Mouse (Mus musculus) cerebellum, adult 2 months (tissue): ENCODE measurements at regions not wholly inside any gene's neighbourhood (a gene's known extent, or its start where the extent isn't known, plus 50 kb on each side); places are given as distances from the start of the nearest gene placed in this dataset.

Source experiments
- DNase-seq, 2 experiments: peaks; one replicate each; pipeline ENCODE4 v3.0.0; 2021
- H3K27ac ChIP-seq: fragments of 200-500 bp; 2 replicates; pipeline ENCODE4 v1.5.1; 2012; ENCODE audit warnings: low read length, control low read depth, inconsistent platforms; ENCODE audit not compliant: insufficient read depth
- H3K27me3 ChIP-seq: fragments of 200-500 bp; 2 replicates; pipeline ENCODE4 v1.6.1; 2012; ENCODE audit warnings: inconsistent platforms, mild to moderate bottlenecking, low read length, moderate library complexity; ENCODE audit not compliant: control insufficient read depth, insufficient read depth
- H3K4me1 ChIP-seq: fragments of 200-500 bp; 2 replicates; pipeline ENCODE4 v1.6.1; 2011; ENCODE audit warnings: low read length; ENCODE audit not compliant: control insufficient read depth, insufficient read depth
- H3K4me3 ChIP-seq: fragments of 200-500 bp; replicated peaks from 2 replicates; pipeline ENCODE3; 2011; ENCODE audit warnings: mild to moderate bottlenecking, low read depth, low read length, control low read depth; ENCODE audit not compliant: insufficient read depth
- CTCF ChIP-seq: fragments of 200-500 bp; IDR thresholded peaks from 2 replicates; pipeline ENCODE4 v1.5.1; 2011; ENCODE audit warnings: low read depth, mild to moderate bottlenecking, control low read depth, low read length, moderate library complexity, borderline replicate concordance; ENCODE audit not compliant: insufficient read depth
- POLR2A ChIP-seq: fragments of 200-500 bp; IDR thresholded peaks from 2 replicates; pipeline ENCODE4 v1.6.1; 2011; ENCODE audit warnings: low read length, control low read depth, borderline replicate concordance; ENCODE audit not compliant: insufficient read depth
- WGBS: fragments of 180-500 bp; shearing (Covaris S2); methylation state at CpG from one replicate; pipeline ENCODE4 v1.1.7; 2018; 5-methylcytosine and 5-hydroxymethylcytosine counted together

DNA sequence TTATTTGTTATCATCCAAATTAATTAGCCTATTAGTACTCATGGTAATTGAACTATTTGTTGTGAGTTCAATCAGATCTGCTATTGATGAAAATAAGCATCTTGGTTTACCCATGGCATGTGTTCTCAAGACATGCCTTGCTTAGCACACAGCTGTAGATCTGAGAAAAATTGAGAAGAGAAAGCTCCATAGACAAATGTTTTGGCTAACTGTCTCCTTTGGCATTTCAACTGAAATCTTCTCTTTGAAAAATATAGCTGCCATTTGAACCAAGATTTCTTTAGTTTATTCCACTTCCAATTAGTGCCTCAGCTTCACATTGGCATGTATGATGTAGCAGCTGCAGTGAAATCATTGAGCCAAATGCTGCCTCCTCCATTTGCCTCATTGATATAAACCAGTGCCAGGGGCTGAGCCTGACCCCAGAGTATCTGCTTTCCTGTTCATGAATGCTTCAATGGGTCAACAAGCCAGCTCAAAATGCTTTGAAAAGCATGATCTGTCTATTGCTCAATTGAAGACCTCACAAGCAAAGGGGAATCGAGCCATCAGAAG lies 126.1 kb upstream of the Pter start:
- WGBS = 41% methylated on average over 1 of the region's 1 CpGs
- DNase-seq = no peak
- Histone ChIP-seq H3K4me3 (no peak overlapping the region), H3K27me3 (no peaks in the 10 kb centered on the region), H3K4me1 (no peaks in the 10 kb centered on the region), H3K27ac (no peak overlapping the region)
- TF ChIP-seq CTCF (no peak), POLR2A (no peak)

DNA sequence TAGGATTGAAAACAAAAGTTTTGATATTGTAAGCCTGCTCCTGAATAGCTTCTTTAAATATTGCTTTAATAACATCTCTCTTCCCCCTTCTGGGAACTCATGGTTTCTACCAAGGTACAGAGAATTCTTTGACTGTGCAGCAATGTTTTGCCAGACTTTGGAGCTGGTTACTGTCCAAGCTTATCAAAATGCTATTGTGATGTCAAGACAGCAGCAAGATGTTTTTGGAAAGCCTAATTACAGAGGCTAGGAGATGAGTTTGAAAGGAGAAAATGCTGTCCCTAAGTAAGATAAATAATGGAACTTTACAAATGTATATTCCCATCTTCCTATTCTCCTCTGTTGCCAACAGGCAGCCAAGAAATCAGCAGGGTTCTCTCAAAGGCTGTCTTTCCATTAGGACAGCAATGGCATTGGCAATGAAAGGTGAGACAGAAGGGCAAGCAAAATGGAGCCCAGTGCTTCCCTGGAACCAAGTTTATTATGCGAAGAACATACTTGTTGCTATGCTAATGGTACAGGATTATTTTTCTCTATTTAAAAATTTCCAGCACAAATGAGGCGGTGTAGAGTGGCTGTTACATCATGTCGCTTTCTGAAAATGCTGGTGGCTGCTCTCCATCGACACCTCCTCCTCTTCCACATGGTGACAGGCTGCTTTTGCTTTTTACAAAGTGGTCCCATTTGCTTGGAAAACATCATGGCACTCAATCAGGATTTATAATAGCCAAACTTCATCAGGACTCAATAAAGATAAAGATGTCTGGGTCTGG lies 124.5 kb upstream of the Pter start:
- H3K27me3 ChIP-seq = no peaks in the 10 kb centered on the region
- 60% methylated on average over 4 of the region's 4 CpGs for WGBS
- no peak overlapping the region for H3K4me3 ChIP-seq
- TF ChIP-seq POLR2A = no peak
- TF ChIP-seq CTCF = no peak
- no peak for DNase-seq
- H3K27ac ChIP-seq = no peak overlapping the region
- H3K4me1 ChIP-seq = no peaks in the 10 kb centered on the region

DNA sequence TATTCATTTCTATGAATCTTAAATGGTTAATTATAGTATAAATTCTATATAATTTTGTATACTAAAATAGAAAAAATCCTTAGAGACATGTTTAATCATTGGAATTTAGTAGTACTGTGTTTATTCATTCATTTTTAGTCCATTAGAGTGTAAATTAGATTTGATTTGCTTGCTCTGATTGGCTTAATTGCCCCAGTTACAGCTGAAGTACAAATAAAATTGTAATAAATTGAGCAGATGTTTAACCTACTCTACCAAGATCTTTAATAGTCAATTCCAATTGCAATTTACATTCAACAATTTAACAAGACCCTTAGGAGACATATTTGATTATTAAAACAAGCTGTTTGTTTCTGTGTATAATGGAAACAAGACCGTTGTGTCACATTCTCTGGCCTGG lies 121.2 kb upstream of the Pter start:
- Histone ChIP-seq H3K27ac (no peak overlapping the region), H3K4me3 (no peak overlapping the region), H3K27me3 (no peaks in the 10 kb centered on the region), H3K4me1 (no peaks in the 10 kb centered on the region)
- no peak for DNase-seq
- 96% methylated on average over 1 of the region's 1 CpGs for WGBS
- TF ChIP-seq CTCF = no peak
- TF ChIP-seq POLR2A = no peak

DNA sequence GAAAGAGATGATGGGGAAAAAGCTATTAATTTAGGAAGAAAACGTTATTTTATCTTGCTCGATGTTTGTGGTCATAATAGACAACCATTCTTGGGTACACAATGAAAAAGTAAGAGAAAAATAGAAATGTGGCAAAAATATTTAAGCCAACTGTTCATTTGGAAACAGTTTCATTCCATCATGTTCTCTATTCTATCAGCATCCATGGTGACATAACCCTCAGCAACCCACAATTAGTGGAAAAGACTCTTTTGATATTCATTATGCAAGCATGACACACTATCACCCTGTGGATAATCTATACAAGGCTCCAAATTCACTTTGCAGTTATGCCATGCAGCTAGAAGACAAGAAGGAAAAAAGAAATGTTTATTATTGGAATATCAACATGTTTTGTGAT lies 118.7 kb upstream of the Pter start:
- Histone ChIP-seq H3K27ac (no peak overlapping the region), H3K4me1 (no peaks in the 10 kb centered on the region), H3K27me3 (no peaks in the 10 kb centered on the region), H3K4me3 (no peak overlapping the region)
- no peak for DNase-seq
- TF ChIP-seq POLR2A (no peak), CTCF (no peak)
- 77% methylated on average over 2 of the region's 2 CpGs for WGBS

DNA sequence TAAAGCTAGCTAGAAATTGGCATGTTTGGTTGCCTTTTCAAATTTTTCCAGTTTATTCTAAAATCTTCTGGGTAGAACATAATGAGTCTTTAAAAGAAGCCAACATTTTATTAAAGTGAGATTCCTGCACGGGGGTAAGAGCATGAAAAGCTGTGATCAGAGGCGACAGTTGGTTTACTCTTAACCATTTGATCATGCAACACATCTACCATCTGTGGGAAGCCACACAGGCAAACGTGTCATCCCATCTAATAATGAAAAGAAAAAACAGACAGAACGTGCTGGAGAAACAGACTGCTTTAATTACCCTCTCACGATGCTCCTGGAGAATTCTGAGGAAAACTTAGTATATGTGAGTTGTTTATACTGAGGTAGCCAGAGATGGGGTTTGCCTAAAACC lies 115.4 kb upstream of the Pter start:
- no peaks in the 10 kb centered on the region for H3K27me3 ChIP-seq
- TF ChIP-seq CTCF (no peak), POLR2A (no peak)
- no peak for DNase-seq
- 48% methylated on average over 5 of the region's 5 CpGs for WGBS
- H3K4me3 ChIP-seq = no peak overlapping the region
- H3K27ac ChIP-seq = no peak overlapping the region
- H3K4me1 ChIP-seq = no peaks in the 10 kb centered on the region

DNA sequence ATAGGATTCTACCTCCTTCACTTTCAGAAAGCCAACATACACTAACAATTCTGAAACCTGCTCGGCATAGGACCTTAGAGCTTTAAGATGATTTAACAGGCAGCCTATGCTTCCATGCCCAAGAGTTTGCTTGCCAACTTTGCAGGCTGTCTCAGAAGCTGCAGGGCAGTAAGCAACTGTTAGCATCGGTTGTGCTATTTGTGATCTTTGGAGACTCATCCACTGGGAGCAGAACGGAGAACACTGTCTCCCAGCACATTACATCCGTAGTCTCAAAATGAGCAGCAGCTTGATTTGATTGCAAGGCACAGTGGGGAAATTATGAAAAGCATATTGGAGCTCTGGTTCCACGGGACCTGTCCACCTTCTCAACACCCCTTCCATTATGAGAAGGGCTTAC lies 108.5 kb upstream of the Pter start:
- no peak overlapping the region for H3K4me3 ChIP-seq
- WGBS = 52% methylated on average over 5 of the region's 5 CpGs
- H3K27ac ChIP-seq = no peak overlapping the region
- DNase-seq = no peak
- H3K4me1 ChIP-seq = no peaks in the 10 kb centered on the region
- H3K27me3 ChIP-seq = no peaks in the 10 kb centered on the region
- no peak for TF ChIP-seq POLR2A
- TF ChIP-seq CTCF = no peak

DNA sequence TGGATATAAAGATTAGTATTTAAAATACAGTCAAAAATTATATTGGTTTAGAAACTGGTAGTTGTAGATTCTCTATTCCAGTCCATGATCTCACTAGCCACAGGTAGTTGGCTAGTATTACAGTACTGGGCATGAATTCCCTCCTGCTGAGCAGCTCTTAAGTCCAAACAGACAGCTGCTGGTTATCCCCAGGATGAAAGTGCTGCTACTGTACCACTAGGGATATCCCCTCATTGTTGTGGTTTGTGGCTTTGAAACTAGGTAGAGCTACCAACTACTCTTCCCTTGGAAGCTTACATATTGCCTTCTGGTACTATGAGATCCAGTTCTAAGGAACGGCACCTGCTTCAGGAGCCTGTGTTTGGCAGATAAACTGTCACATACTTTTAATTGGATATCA lies 97.9 kb upstream of the Pter start:
- no peak for TF ChIP-seq POLR2A
- no peak for TF ChIP-seq CTCF
- no peak overlapping the region for H3K27ac ChIP-seq
- no peak overlapping the region for H3K4me3 ChIP-seq
- 92% methylated on average over 1 of the region's 1 CpGs for WGBS
- no peaks in the 10 kb centered on the region for H3K27me3 ChIP-seq
- no peak for DNase-seq
- no peaks in the 10 kb centered on the region for H3K4me1 ChIP-seq

DNA sequence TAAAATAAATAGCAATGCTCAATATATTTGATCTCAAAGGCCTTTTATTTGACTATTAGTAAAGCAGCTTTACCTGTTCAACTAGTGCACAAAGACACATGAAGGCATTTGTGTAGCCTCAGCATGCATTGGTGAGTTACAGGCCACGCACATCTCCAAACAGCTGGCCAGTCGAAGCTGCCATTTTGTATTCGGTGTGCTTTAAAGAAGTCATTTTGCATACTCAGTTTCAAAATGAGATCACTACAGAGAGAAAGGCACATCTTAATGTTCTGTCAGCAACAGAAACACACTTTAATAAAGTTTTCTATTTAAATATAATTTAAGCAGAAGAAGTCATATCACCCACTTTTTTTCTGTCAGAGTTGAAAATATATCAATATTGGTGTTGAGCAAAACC lies 90.3 kb upstream of the Pter start:
- WGBS = 94% methylated on average over 3 of the region's 3 CpGs
- H3K4me3 ChIP-seq = no peak overlapping the region
- no peaks in the 10 kb centered on the region for H3K27me3 ChIP-seq
- H3K27ac ChIP-seq = no peak overlapping the region
- no peak for DNase-seq
- TF ChIP-seq POLR2A = no peak
- no peak for TF ChIP-seq CTCF
- H3K4me1 ChIP-seq = no peaks in the 10 kb centered on the region

DNA sequence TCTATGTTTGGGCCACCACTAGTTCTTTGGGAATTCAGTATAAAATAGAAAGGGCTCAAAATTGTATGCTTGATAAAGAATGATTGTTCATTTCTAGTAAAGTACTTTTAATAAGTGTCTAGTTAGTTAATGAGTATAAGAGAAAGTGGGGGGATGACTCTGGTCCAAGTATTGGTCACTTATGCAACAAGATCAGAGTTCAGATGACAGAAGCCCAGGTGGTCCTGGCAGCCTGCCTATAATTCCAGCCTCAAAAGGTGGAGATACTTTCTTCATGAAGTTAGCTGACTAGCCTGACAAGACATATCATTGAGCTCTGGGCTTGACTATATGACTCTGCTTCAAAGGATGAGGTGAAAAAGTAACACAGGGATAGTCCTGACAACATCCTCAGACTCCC lies 57.3 kb upstream of the Pter start:
- H3K27me3 ChIP-seq = no peaks in the 10 kb centered on the region
- no peak for TF ChIP-seq CTCF
- no peak for TF ChIP-seq POLR2A
- no peak overlapping the region for H3K27ac ChIP-seq
- H3K4me3 ChIP-seq = no peak overlapping the region
- no peak for DNase-seq
- H3K4me1 ChIP-seq = no peaks in the 10 kb centered on the region
